ENCODE assay signal across 18 mouse cellular contexts in the genomic region with DNA sequence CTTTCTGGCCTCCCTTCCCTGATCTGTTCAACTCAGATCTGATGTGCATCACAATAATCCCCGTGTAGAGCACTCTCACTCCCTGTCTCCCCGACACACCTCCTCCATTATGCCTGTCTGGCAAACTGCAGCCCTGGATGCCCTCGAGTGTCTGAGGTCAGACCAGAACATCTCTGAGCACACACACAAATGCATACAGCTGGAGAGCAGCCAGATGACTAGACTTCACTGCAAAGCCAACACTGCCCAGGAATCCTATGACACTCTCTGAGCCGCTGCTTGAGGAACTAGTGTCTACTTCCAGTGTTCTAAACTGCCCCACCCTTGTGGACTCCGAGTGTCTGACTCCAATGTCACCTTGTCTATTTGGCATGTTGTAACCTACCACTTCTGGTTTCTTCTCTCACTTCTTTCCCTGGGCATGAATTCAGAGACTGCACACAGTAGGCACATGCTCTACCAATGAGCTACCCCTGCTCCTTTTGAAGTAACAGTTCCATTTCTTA.
DNase-seq lines count a peak whose midpoint lies in the region; ATAC-seq and TF ChIP-seq lines count a peak whose summit lies in the region.
"Had no signal": no experiment of that assay in that cellular context is flagged by ENCODE, and none has a peak within 500 bp of the region (broad histone marks: within the 10 kb centered on the region; RNA-seq: fewer than 3 reads in every experiment).

No protein-coding gene starts in this region.

- peak overlapping the region; percentile 33 for H3K27ac ChIP-seq in heart, embryonic 12.5 days (ENCODE audit: poor library complexity, severe bottlenecking)
- H3K27ac ChIP-seq in layer of hippocampus, adult 2 months = peak overlapping the region; percentile 8; the same call in 1 of the 2 replicates
- H3K27ac ChIP-seq: forebrain, embryonic 13.5 days; limb, embryonic 13.5 days; liver, embryonic 15.5 days; neural tube, embryonic 13.5 days had no signal

- TF ChIP-seq CTCF in layer of hippocampus, adult 2 months (conservative IDR thresholded peaks at IDR 0.05) = no peak

- H3K4me2 ChIP-seq in heart, embryonic 12.5 days = no peak overlapping the region
- H3K4me2 ChIP-seq: forebrain, embryonic 13.5 days; limb, embryonic 13.5 days; liver, embryonic 15.5 days; neural tube, embryonic 13.5 days had no signal

- no peak overlapping the region for H3K9ac ChIP-seq in heart, embryonic 12.5 days
- H3K9ac ChIP-seq: forebrain, embryonic 13.5 days; limb, embryonic 13.5 days; liver, embryonic 15.5 days; neural tube, embryonic 13.5 days had no signal

- intact Hi-C loops in gastrocnemius, postnatal 36 days (cut with DNase I) = no loop called here

- peaks cover 50% of the 10 kb centered on the region for H3K4me1 ChIP-seq in heart, embryonic 12.5 days (replicated peaks)
- H3K4me1 ChIP-seq: liver, embryonic 15.5 days had no signal

- DNase-seq in heart, adult 8-10 months (ENCODE audit: low spot score) = no peak
- DNase-seq in layer of hippocampus, adult 2 months (ENCODE audit: low spot score in 2 of 2) = no peak
- no peak for DNase-seq in layer of hippocampus, adult 18-20 months (ENCODE audit: low spot score in 2 of 2)
- peak; percentile 36 for DNase-seq in retina, postnatal 1 day
- no peak for DNase-seq in retina, embryonic 14.5 days (ENCODE audit: low spot score)
- DNase-seq in gastrocnemius, postnatal 36 days = no peak
- DNase-seq: cerebellum, postnatal 10 days; gastrocnemius, postnatal 14 days; kidney, adult 9 months; kidney, postnatal 36 days; right cerebral cortex, postnatal 4 days; thymus, postnatal 14 days had no signal

- no peak overlapping the region for H3K4me3 ChIP-seq in heart, embryonic 12.5 days
- no peak overlapping the region for H3K4me3 ChIP-seq in layer of hippocampus, adult 2 months
- H3K4me3 ChIP-seq: forebrain, embryonic 13.5 days; limb, embryonic 13.5 days; liver, embryonic 15.5 days; neural tube, embryonic 13.5 days had no signal

- no peaks in the 10 kb centered on the region for H3K9me3 ChIP-seq in heart, embryonic 12.5 days (replicated peaks)
- H3K9me3 ChIP-seq: forebrain, embryonic 13.5 days; limb, embryonic 13.5 days; liver, embryonic 15.5 days; neural tube, embryonic 13.5 days had no signal

- no peaks in the 10 kb centered on the region for H3K27me3 ChIP-seq in heart, embryonic 12.5 days (replicated peaks)
- H3K27me3 ChIP-seq: forebrain, embryonic 13.5 days; limb, embryonic 13.5 days; liver, embryonic 15.5 days had no signal

- H3K36me3 ChIP-seq in heart, embryonic 12.5 days = no peaks in the 10 kb centered on the region
- H3K36me3 ChIP-seq: limb, embryonic 13.5 days; liver, embryonic 15.5 days; neural tube, embryonic 13.5 days had no signal

- WGBS in heart, embryonic 12.5 days = 44% methylated on average over 5 of the region's 5 CpGs

- peak; percentile 30; the same call in 1 of the 2 replicates for ATAC-seq in heart, embryonic 12.5 days (ENCODE audit: insufficient number of reproducible peaks, low FRiP score)
- ATAC-seq in inflammation-experienced regulatory T-cells, adult 6 months = no peak
- ATAC-seq: forebrain, embryonic 13.5 days had no signal
